Mouse (Mus musculus): ENCODE measurements around the gene 2010109A12Rik. TPM values are rescaled to one million over a fixed set of nuclear protein-coding genes. Genes with fewer than 3 reads are reported as not detected.
A peak's percentile ranks its signal among the peaks of the same experiment; 100 is the strongest.

2010109A12Rik gene
- total and polyA plus RNA-seq, 2 experiments from 2014 or later = 0.80 to 1.1 TPM

DNA sequence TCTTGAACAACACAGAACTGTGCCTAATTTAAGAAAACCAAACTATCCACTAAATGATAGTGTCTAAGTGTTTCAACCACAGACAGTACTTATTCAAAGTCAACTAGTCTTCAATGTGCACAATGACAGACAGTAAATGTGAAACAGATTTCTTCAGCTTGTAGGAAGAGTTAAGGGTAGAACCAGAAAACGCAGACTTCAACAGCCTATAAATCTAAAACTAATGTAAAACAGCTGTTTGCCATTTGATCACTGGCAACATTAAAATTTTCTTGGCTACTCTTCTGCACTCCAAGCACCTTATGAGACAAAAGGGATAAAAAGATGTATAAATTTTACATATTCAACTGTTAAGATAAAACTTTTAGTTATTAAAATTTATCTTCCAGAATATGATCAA, 5.1 kb upstream of the 2010109A12Rik start:
- no peaks in the 10 kb centered on the region for H3K27me3 ChIP-seq (ENCODE audit: insufficient read depth, low read length)
- peaks cover 22% of the 10 kb centered on the region for H3K36me3 ChIP-seq (ENCODE audit: insufficient read depth)
- no peak for DNase-seq
- H3K27ac ChIP-seq (ENCODE audit: low read depth, low read length) = no peak overlapping the region
- H3K4me3 ChIP-seq (ENCODE audit: low read depth, low read length) = no peak overlapping the region
- no peak overlapping the region for H3K9ac ChIP-seq
- H3K4me2 ChIP-seq (ENCODE audit: low read depth) = no peak overlapping the region
- peaks cover 9% of the 10 kb centered on the region; the same call in 1 of the 2 replicates for H3K4me1 ChIP-seq (ENCODE audit: insufficient read depth)
- no peak for TF ChIP-seq CTCF (IDR thresholded peaks at IDR 0.05; ENCODE audit: low read depth)
- H3K9me3 ChIP-seq (ENCODE audit: low read length) = no peaks in the 10 kb centered on the region
- 98% methylated on average over 1 of the region's 1 CpGs for WGBS
- no peak for ATAC-seq

DNA sequence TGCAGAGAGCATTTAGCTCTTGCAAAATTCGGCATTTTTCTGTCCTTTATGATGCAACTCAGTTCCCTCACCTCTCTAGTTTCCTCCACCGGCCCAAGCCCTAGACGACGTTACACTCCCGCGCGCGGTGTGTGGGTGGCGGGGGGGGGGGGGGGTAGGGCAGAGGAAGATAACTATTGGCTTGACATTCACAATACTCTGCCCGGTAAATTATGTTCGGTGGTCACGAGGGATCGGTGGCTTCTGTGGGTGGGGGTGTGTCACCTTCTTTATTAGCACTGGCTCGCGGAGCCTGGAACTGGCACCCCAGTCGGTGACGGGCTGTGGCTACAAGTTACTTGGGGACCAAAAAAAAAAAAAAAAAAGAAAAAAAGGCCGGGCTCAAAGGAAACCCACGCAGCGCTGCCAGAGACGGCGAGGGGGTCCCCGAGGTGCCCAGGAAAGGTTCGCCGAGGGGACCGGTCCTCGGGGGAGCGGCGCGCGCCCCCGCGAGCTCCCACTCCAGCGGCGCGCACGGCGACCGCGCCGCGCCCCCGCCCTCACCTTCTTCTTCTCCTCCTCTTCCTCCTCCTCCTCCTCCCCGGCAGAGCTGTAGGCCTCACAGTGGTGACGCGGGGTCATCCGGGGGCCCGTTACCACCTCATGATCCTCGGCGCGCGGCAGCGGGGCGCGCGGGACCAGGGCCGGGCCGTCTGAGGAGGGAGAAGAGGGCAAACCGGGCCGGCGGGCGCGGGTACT, 778 bp upstream of the 2010109A12Rik start:
- Histone ChIP-seq H3K36me3 (ENCODE audit: insufficient read depth) (peaks cover 7% of the 10 kb centered on the region), H3K4me3 (ENCODE audit: low read depth, low read length) (peak overlapping the region; percentile 86), H3K9ac (peak overlapping the region; percentile 85), H3K4me1 (ENCODE audit: insufficient read depth) (peaks cover 14% of the 10 kb centered on the region; the same call in 1 of the 2 replicates), H3K4me2 (ENCODE audit: low read depth) (peak overlapping the region; percentile 68), H3K27me3 (ENCODE audit: insufficient read depth, low read length) (no peaks in the 10 kb centered on the region), H3K27ac (ENCODE audit: low read depth, low read length) (peak overlapping the region; percentile 91), H3K9me3 (ENCODE audit: low read length) (no peaks in the 10 kb centered on the region)
- ATAC-seq (peak; percentile 42), DNase-seq (peak; percentile 54)
- 2% methylated on average over 43 of the region's 63 CpGs for WGBS
- no peak for TF ChIP-seq CTCF (IDR thresholded peaks at IDR 0.05; ENCODE audit: low read depth)

DNA sequence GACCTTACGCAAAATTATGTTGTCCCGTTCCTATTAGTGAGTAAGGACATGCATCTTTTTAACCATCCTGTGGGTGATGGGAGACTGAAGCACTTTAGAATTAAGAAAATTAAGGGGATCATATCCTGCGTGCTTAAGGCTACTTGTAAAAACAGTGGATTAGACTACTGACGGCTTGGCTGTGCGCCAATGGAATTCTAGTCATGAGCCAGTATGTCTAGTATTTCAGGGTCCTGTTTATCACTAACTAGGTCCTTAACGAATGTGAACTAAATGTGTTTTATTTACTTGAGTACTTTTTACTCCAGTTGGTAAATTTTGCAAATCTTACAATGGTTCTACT, 659 bp downstream of the 2010109A12Rik start:
- H3K4me1 ChIP-seq (ENCODE audit: insufficient read depth) = peaks cover 14% of the 10 kb centered on the region; the same call in 1 of the 2 replicates
- peak; percentile 5 for ATAC-seq
- 3% methylated on average over 6 of the region's 6 CpGs for WGBS
- DNase-seq = no peak
- no peaks in the 10 kb centered on the region for H3K9me3 ChIP-seq (ENCODE audit: low read length)
- no peak for TF ChIP-seq CTCF (IDR thresholded peaks at IDR 0.05; ENCODE audit: low read depth)
- H3K27me3 ChIP-seq (ENCODE audit: insufficient read depth, low read length) = no peaks in the 10 kb centered on the region
- H3K27ac ChIP-seq (ENCODE audit: low read depth, low read length) = peak overlapping the region; percentile 91
- H3K36me3 ChIP-seq (ENCODE audit: insufficient read depth) = no peaks in the 10 kb centered on the region
- H3K4me2 ChIP-seq (ENCODE audit: low read depth) = peak overlapping the region; percentile 48
- peak overlapping the region; percentile 46 for H3K9ac ChIP-seq
- peak overlapping the region; percentile 86 for H3K4me3 ChIP-seq (ENCODE audit: low read depth, low read length)

DNA sequence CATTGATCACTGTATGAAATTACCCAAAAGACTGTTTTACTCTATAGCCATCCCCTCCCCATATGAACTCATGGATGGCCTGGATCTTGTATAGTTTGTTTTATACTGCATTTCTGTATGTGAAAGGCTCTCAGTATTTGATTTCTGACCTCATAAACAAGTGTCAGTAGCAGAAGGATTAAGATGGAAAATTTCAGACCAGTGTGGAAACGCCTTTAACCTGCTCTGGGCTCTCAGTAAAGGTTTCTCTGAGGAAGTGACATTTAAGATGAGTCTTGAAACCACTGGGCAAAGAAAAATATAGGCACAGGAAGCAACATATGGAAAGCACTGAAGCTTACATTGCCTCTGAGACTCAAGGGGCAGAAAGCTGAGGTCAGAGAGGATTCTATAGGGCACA, 1.2 kb downstream of the 2010109A12Rik start:
- Histone ChIP-seq H3K27me3 (ENCODE audit: insufficient read depth, low read length) (no peaks in the 10 kb centered on the region), H3K4me1 (ENCODE audit: insufficient read depth) (peaks cover 14% of the 10 kb centered on the region; the same call in 1 of the 2 replicates), H3K9me3 (ENCODE audit: low read length) (no peaks in the 10 kb centered on the region), H3K4me3 (ENCODE audit: low read depth, low read length) (no peak overlapping the region), H3K4me2 (ENCODE audit: low read depth) (0 out of 2 replicates have a peak overlapping the region, but pooled peaks have one; percentile 48), H3K9ac (no peak overlapping the region), H3K36me3 (ENCODE audit: insufficient read depth) (no peaks in the 10 kb centered on the region), H3K27ac (ENCODE audit: low read depth, low read length) (no peak overlapping the region)
- WGBS = 65% methylated on average over 1 of the region's 1 CpGs
- no peak for ATAC-seq
- no peak for DNase-seq
- TF ChIP-seq CTCF (IDR thresholded peaks at IDR 0.05; ENCODE audit: low read depth) = no peak

DNA sequence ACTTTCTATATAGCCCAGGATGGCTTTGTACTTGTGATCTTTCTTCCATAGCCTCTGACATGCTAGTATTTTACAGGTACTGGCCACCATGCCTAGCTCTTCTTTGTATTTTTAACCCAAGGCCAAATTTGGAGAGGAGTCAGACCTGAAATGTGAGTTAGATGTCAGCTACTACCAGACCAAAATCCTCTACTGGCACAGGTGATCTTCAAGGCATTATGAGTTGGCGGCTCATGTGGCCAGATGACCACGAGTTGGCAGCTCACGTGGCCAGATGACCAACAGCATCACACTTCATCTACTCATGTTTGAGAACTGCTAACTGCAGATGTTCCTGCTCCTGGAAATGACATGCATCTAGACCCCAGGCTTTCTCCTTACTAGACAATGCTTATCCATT, 12.1 kb downstream of the 2010109A12Rik start:
- H3K9ac ChIP-seq = no peak overlapping the region
- no peak overlapping the region for H3K4me3 ChIP-seq (ENCODE audit: low read depth, low read length)
- WGBS = 89% methylated on average over 3 of the region's 3 CpGs
- no peak overlapping the region for H3K4me2 ChIP-seq (ENCODE audit: low read depth)
- TF ChIP-seq CTCF (IDR thresholded peaks at IDR 0.05; ENCODE audit: low read depth) = no peak
- H3K36me3 ChIP-seq (ENCODE audit: insufficient read depth) = no peaks in the 10 kb centered on the region
- no peak overlapping the region for H3K27ac ChIP-seq (ENCODE audit: low read depth, low read length)
- no peaks in the 10 kb centered on the region for H3K9me3 ChIP-seq (ENCODE audit: low read length)
- H3K27me3 ChIP-seq (ENCODE audit: insufficient read depth, low read length) = no peaks in the 10 kb centered on the region
- ATAC-seq (no peak), DNase-seq (no peak)
- no peaks in the 10 kb centered on the region for H3K4me1 ChIP-seq (ENCODE audit: insufficient read depth)

DNA sequence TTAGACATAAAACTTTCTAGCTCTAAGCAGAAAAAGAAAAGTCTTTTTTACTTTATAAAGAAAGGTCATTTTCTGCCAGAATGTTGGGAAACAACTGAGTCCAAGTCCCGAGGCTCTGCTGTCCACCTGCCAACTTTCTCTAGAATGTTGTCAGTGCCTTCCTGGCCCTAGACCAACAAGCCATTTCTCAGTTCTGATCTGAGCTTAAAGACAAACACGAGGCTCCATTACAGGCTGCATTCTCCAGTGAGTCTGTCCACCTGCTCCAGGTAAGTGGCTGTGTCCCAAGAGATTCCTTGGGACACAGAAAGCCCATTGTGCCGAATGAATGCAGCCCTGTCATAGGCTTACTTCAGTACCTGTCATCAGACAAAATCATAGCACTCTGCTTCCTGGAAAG, 15.3 kb downstream of the 2010109A12Rik start:
- Histone ChIP-seq H3K9me3 (ENCODE audit: low read length) (no peaks in the 10 kb centered on the region), H3K4me3 (ENCODE audit: low read depth, low read length) (no peak overlapping the region), H3K4me2 (ENCODE audit: low read depth) (no peak overlapping the region), H3K4me1 (ENCODE audit: insufficient read depth) (no peaks in the 10 kb centered on the region), H3K9ac (no peak overlapping the region), H3K27me3 (ENCODE audit: insufficient read depth, low read length) (no peaks in the 10 kb centered on the region), H3K27ac (ENCODE audit: low read depth, low read length) (no peak overlapping the region), H3K36me3 (ENCODE audit: insufficient read depth) (no peaks in the 10 kb centered on the region)
- WGBS = 50% methylated on average over 3 of the region's 3 CpGs
- TF ChIP-seq CTCF (IDR thresholded peaks at IDR 0.05; ENCODE audit: low read depth) = no peak
- ATAC-seq = no peak
- no peak for DNase-seq

DNA sequence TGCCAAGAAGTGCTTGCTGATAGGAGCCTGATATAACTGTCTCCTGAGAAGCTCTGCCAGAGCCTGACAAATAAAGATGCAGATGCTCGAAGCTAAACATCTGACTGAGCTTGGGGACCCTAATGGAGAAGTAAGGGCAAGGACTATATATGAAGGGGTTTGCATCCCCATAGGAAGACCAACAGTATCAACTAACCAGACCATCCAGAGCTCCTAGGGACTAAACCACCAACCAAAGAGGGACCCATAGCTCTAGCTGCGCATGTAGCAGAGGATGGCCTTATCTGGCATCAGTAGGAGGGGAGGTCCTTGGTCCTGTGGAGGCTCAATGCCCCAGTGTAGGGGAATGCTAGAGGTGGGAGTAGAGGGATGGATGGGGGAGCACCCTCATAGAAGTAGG, 18.2 kb downstream of the 2010109A12Rik start:
- Histone ChIP-seq H3K9ac (no peak overlapping the region), H3K27me3 (ENCODE audit: insufficient read depth, low read length) (no peaks in the 10 kb centered on the region), H3K36me3 (ENCODE audit: insufficient read depth) (no peaks in the 10 kb centered on the region), H3K4me2 (ENCODE audit: low read depth) (no peak overlapping the region), H3K27ac (ENCODE audit: low read depth, low read length) (no peak overlapping the region), H3K9me3 (ENCODE audit: low read length) (no peaks in the 10 kb centered on the region), H3K4me1 (ENCODE audit: insufficient read depth) (no peaks in the 10 kb centered on the region), H3K4me3 (ENCODE audit: low read depth, low read length) (no peak overlapping the region)
- 85% methylated on average over 2 of the region's 2 CpGs for WGBS
- no peak for TF ChIP-seq CTCF (IDR thresholded peaks at IDR 0.05; ENCODE audit: low read depth)
- DNase-seq (no peak), ATAC-seq (no peak)

Data from forebrain, postnatal 0 days (tissue).